Mouse (Mus musculus) lung, adult 2 months (tissue): ENCODE results near the gene Aldh1b1.

Source experiments
- CTCF ChIP-seq: fragments of 200-500 bp; IDR thresholded peaks from 2 replicates; pipeline ENCODE4 v1.5.1; 2011; ENCODE audit warnings: mild to moderate bottlenecking, low read length, control low read depth; ENCODE audit not compliant: insufficient read depth
- POLR2A ChIP-seq: fragments of 200-500 bp; IDR thresholded peaks from 2 replicates; pipeline ENCODE4 v1.6.1; 2011; ENCODE audit warnings: low read depth, mild to moderate bottlenecking, control low read depth, low read length, borderline replicate concordance; ENCODE audit errors: extremely low read depth

- TF ChIP-seq CTCF (no peak), POLR2A (no peak)
Observed at GRCm38 (mm10) chr4:45846263-45846662, 47.4 kb downstream of the Aldh1b1 start.
